Mouse (Mus musculus): ENCODE data around the gene Bmper. TPM values are rescaled to one million over a fixed set of nuclear protein-coding genes. Genes with fewer than 3 reads are reported as not detected.

Gene Bmper
- polyA plus RNA-seq, 1 experiment from 2014 or later = 4.0 TPM

DNA sequence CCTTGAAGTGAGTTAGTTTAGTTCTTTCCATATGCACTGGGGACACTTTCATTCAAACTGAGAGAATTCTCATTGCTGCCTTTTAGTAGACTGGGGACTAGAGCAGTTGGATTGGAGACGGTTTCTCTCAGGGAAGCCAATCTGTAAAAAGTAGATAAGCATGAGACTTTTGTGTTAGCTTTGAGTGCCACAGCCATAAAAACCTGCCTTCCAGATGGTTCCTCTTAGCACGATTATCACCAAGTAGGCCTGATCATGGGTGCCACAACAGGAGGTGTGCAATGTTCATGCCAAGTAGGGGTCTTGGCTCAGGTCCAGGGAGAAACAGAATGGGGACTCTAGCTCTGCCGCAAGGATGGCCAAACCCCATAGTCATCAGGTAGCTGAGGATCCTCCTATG, 210.4 kb downstream of the Bmper start:
- H3K36me3 ChIP-seq (ENCODE audit: control insufficient read depth, insufficient read depth, low read length) = no peaks in the 10 kb centered on the region
- H3K4me1 ChIP-seq (replicated peaks; ENCODE audit: control insufficient read depth, insufficient read depth) = no peaks in the 10 kb centered on the region
- no peak overlapping the region for H3K4me3 ChIP-seq (ENCODE audit: low read depth, low read length)
- 93% methylated on average over 3 of the region's 3 CpGs for WGBS
- H3K4me2 ChIP-seq (replicated peaks; ENCODE audit: low read depth) = no peak overlapping the region
- H3K9ac ChIP-seq (ENCODE audit: low read length) = no peak overlapping the region
- DNase-seq (ENCODE audit: low spot score) (no peak), ATAC-seq (ENCODE audit: low FRiP score, low TSS enrichment) (no peak)
- no peaks in the 10 kb centered on the region for H3K9me3 ChIP-seq (ENCODE audit: control insufficient read depth, low read length)
- H3K27ac ChIP-seq (replicated peaks) = no peak overlapping the region
- TF ChIP-seq EP300 (optimal IDR thresholded peaks at IDR 0.05) (no peak), CTCF (IDR thresholded peaks at IDR 0.05; ENCODE audit: low read depth) (no peak)
- no peaks in the 10 kb centered on the region for H3K27me3 ChIP-seq (ENCODE audit: control insufficient read depth, insufficient read depth, low read length)

GRCm38 (mm10) chr9:23436751-23437150, 213.9 kb downstream of the Bmper start:
- DNase-seq (ENCODE audit: low spot score) = no peak
- WGBS = 59% methylated on average over 6 of the region's 6 CpGs

DNA sequence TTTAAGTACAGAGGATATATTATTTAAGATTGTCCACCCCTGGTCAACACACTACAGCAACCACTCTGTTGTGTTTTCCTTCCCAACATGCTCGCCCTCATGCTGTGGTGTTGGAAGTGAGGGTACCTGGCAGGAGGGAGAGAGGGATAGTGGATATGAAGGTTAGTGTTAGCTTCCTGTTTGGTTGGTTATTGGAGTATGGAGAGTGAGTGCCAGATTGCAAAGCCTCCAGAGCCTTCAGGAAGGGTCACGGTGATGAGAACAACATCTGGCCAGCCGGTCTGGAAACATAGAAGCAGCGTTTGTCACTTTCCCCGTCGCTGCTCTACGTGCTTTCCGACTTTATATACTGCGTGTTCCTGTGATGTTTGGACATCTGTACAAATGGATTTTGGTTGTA, 215.8 kb downstream of the Bmper start:
- no peak for DNase-seq (ENCODE audit: low spot score)
- Histone ChIP-seq H3K9me3 (ENCODE audit: control insufficient read depth, low read length) (no peaks in the 10 kb centered on the region), H3K4me1 (replicated peaks; ENCODE audit: control insufficient read depth, insufficient read depth) (no peaks in the 10 kb centered on the region), H3K36me3 (ENCODE audit: control insufficient read depth, insufficient read depth, low read length) (no peaks in the 10 kb centered on the region), H3K27me3 (ENCODE audit: control insufficient read depth, insufficient read depth, low read length) (no peaks in the 10 kb centered on the region), H3K4me2 (replicated peaks; ENCODE audit: low read depth) (no peak overlapping the region), H3K4me3 (ENCODE audit: low read depth, low read length) (no peak overlapping the region), H3K9ac (ENCODE audit: low read length) (no peak overlapping the region), H3K27ac (replicated peaks) (no peak overlapping the region)
- no peak for TF ChIP-seq CTCF (IDR thresholded peaks at IDR 0.05; ENCODE audit: low read depth)
- TF ChIP-seq EP300 (optimal IDR thresholded peaks at IDR 0.05) = no peak
- no peak for ATAC-seq (ENCODE audit: low FRiP score, low TSS enrichment)
- WGBS = 82% methylated on average over 9 of the region's 9 CpGs

More at GRCm38 (mm10) chr9:23436751-23437150, 213.9 kb downstream of the Bmper start:
- no peak for TF ChIP-seq EP300 (optimal IDR thresholded peaks at IDR 0.05)
- no peak for TF ChIP-seq CTCF (IDR thresholded peaks at IDR 0.05; ENCODE audit: low read depth)
- Histone ChIP-seq H3K4me1 (replicated peaks; ENCODE audit: control insufficient read depth, insufficient read depth) (no peaks in the 10 kb centered on the region), H3K4me2 (replicated peaks; ENCODE audit: low read depth) (no peak overlapping the region), H3K4me3 (ENCODE audit: low read depth, low read length) (no peak overlapping the region), H3K36me3 (ENCODE audit: control insufficient read depth, insufficient read depth, low read length) (no peaks in the 10 kb centered on the region), H3K9ac (ENCODE audit: low read length) (no peak overlapping the region), H3K9me3 (ENCODE audit: control insufficient read depth, low read length) (no peaks in the 10 kb centered on the region), H3K27ac (replicated peaks) (no peak overlapping the region), H3K27me3 (ENCODE audit: control insufficient read depth, insufficient read depth, low read length) (no peaks in the 10 kb centered on the region)
- ATAC-seq (ENCODE audit: low FRiP score, low TSS enrichment) = no peak

DNA sequence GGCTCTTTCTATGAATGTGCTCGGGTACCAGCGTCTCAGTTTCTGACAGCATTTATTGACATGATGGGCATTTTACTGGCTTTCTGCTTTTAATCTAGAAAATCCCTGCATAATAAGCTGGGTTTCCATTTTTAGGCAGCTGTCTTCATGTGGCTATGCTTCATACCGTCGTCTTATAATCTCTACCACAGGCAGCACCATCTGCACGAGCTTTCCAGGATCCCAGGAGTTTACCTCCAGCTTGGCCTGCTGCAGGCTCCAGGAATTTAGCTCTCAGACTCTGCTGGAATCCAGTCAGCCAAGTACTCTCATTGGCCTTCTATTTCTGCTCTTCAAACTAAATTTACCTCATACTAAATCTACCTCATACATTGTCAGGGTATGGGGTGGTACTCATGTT, 219.3 kb downstream of the Bmper start:
- no peak overlapping the region for H3K4me2 ChIP-seq (replicated peaks; ENCODE audit: low read depth)
- WGBS = 49% methylated on average over 5 of the region's 5 CpGs
- H3K4me3 ChIP-seq (ENCODE audit: low read depth, low read length) = no peak overlapping the region
- H3K9ac ChIP-seq (ENCODE audit: low read length) = no peak overlapping the region
- DNase-seq (ENCODE audit: low spot score) (no peak), ATAC-seq (ENCODE audit: low FRiP score, low TSS enrichment) (no peak)
- H3K4me1 ChIP-seq (replicated peaks; ENCODE audit: control insufficient read depth, insufficient read depth) = no peaks in the 10 kb centered on the region
- H3K36me3 ChIP-seq (ENCODE audit: control insufficient read depth, insufficient read depth, low read length) = no peaks in the 10 kb centered on the region
- H3K27me3 ChIP-seq (ENCODE audit: control insufficient read depth, insufficient read depth, low read length) = no peaks in the 10 kb centered on the region
- H3K9me3 ChIP-seq (ENCODE audit: control insufficient read depth, low read length) = no peaks in the 10 kb centered on the region
- H3K27ac ChIP-seq (replicated peaks) = no peak overlapping the region
- no peak for TF ChIP-seq EP300 (optimal IDR thresholded peaks at IDR 0.05)
- TF ChIP-seq CTCF (IDR thresholded peaks at IDR 0.05; ENCODE audit: low read depth) = no peak

GRCm38 (mm10) chr9:23444975-23445374, 222.1 kb downstream of the Bmper start:
- WGBS = 92% methylated on average over 4 of the region's 4 CpGs
- Histone ChIP-seq H3K4me1 (replicated peaks; ENCODE audit: control insufficient read depth, insufficient read depth) (no peaks in the 10 kb centered on the region), H3K36me3 (ENCODE audit: control insufficient read depth, insufficient read depth, low read length) (no peaks in the 10 kb centered on the region), H3K27ac (replicated peaks) (no peak overlapping the region), H3K9me3 (ENCODE audit: control insufficient read depth, low read length) (no peaks in the 10 kb centered on the region), H3K9ac (ENCODE audit: low read length) (no peak overlapping the region), H3K4me3 (ENCODE audit: low read depth, low read length) (no peak overlapping the region), H3K4me2 (replicated peaks; ENCODE audit: low read depth) (no peak overlapping the region), H3K27me3 (ENCODE audit: control insufficient read depth, insufficient read depth, low read length) (no peaks in the 10 kb centered on the region)
- no peak for TF ChIP-seq EP300 (optimal IDR thresholded peaks at IDR 0.05)
- TF ChIP-seq CTCF (IDR thresholded peaks at IDR 0.05; ENCODE audit: low read depth) = no peak
- DNase-seq (ENCODE audit: low spot score) (no peak), ATAC-seq (ENCODE audit: low FRiP score, low TSS enrichment) (no peak)

DNA sequence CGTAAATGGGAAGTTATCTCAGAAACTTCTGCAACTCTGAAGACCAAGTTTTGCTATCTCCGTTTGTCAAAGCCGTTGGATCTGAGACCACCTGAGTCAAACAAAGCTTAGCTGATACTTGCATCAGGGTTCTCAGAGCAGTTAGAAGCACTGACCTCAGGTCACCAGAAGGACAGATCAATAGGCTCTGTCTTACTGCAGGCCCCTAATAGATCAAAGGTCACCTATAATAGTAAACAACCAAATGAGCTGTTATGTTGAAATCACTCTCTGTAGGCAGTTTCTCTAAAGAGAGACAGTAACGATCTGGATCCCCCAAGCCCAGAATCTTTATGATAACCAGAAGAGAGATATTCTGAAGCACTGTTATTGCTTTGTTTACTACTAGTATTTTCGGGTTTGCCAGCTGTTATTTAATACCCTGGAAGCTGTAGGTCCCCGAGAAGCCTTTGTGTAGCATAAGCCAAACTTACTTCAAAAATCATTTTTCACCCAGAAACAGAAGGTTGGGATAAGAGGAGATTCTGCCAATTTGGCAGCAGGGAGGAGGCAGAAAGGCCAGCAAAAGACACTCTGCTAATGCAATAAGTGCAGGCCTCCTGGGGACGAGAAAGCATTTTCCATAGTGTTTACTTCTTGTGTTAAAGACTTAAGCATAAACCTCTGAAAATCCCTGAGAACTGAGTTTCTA, 224.5 kb downstream of the Bmper start:
- no peaks in the 10 kb centered on the region for H3K36me3 ChIP-seq (ENCODE audit: control insufficient read depth, insufficient read depth, low read length)
- TF ChIP-seq EP300 (optimal IDR thresholded peaks at IDR 0.05) (no peak), CTCF (IDR thresholded peaks at IDR 0.05; ENCODE audit: low read depth) (no peak)
- H3K4me2 ChIP-seq (replicated peaks; ENCODE audit: low read depth) = no peak overlapping the region
- H3K9ac ChIP-seq (ENCODE audit: low read length) = no peak overlapping the region
- no peaks in the 10 kb centered on the region for H3K9me3 ChIP-seq (ENCODE audit: control insufficient read depth, low read length)
- ATAC-seq (ENCODE audit: low FRiP score, low TSS enrichment) (no peak), DNase-seq (ENCODE audit: low spot score) (no peak)
- H3K27ac ChIP-seq (replicated peaks) = no peak overlapping the region
- no peak overlapping the region for H3K4me3 ChIP-seq (ENCODE audit: low read depth, low read length)
- no peaks in the 10 kb centered on the region for H3K27me3 ChIP-seq (ENCODE audit: control insufficient read depth, insufficient read depth, low read length)
- WGBS = 41% methylated on average over 7 of the region's 7 CpGs
- H3K4me1 ChIP-seq (replicated peaks; ENCODE audit: control insufficient read depth, insufficient read depth) = no peaks in the 10 kb centered on the region

Data from stomach, postnatal 0 days (tissue).